Mouse (Mus musculus): ENCODE results near the gene Slc6a18. TPM values are rescaled to one million over a fixed set of nuclear protein-coding genes. Genes with fewer than 3 reads are reported as not detected.
"Not testable (repeated sequence)": the region's sequence is repeated elsewhere in the genome, so short reads cannot be mapped to it uniquely, and the experiment has no call there.

Slc6a18 gene
- under 1 TPM in 1 of 2 experiments, not detected in 1; 0.49 TPM for total RNA-seq (2021)
- long read RNA-seq, experiment 1, result 0 reads
- long read RNA-seq, experiment 2, result 0 reads

DNA sequence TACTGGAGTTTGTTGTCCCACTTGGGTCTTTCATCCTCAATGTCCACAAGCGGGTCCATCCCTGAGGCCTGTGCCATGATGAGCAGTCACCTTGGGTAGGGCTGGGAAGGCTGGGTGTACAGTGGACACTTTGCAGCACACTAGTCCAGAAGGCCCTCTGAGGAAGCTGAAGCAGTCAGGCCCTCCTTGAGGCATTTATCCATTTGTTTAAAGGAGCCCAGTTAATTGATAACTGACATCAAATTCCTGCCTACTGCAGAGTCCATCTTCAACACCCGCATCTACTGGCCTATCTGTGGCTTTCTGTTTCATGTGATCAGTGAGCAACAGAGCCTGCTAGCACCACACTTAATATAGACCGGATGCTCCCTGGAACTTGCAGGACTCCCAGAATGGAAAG is at the start of gene Slc6a18:
TSS of gene Slc6a18 (minus strand) at position 171 of the 400 bp plus-strand sequence.
- DNase-seq, result no peak

DNA sequence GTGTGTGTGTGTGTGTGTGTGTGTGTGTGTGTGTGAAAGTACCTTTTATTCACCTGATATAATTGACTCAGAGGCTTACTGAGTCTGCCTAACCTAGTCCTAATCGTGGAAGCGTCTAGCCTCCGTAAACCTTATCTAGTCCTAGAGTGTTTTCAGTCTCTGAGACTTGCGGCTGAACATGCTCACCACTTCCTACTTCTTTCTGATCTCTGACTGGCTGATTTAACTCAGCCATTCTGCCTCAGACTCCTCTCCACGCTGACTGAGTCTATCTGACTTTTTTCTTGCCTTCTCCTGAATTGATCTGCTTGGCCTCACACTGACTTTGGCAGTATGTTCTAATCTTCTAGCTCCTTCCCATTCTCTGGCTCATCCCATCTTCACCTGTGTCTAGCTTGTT is 47.5 kb upstream of the Slc6a18 start:
- DNase-seq, result no peak

DNA sequence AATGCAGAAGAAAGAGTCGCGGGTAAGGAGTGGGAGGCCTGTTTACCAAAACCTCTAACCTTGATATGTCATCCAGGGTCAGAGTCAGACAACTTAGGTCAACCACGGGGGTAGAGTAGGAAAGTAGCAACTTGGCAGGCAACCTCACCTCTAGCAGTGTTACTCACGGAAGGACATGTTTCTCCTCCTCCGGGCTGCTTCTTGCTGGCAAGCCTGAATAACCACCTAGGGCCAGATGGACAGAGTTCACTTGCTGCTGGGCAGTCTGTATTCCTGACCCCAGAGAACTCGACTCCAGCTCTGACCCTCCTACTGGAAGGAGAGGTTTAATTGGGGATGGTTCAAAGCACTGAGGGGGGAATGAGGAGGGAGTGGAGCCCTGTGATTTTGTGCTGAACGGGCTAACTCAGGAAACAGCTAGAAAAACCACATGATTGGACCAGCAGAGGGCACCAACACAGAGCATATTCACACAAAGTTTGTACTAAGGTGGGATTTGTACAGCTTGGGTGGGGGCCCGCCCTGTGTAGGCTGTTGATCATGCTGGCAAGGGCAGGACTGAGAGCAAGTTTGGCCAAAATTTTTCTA is 45.4 kb upstream of the Slc6a18 start:
- no peak for DNase-seq

DNA sequence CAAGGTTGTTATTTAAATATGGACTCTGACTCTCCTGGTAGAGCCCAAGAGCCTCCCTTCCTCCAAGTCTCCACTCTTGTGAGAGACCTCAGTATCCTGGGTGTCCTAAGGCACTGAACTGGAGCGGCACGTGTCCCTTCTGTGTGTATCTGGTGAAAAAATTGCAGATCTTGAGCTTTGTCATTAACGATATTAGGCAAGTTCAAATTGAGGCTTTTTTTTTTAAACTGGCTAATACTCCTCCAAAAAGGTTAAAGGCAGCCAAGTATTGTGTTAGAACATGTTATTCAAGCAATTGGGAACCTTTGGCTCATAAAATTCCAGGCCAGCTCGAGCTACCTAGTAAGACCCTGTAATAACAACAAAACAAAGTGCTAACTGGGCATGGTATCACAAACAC is 42.4 kb upstream of the Slc6a18 start:
- no peak for DNase-seq

DNA sequence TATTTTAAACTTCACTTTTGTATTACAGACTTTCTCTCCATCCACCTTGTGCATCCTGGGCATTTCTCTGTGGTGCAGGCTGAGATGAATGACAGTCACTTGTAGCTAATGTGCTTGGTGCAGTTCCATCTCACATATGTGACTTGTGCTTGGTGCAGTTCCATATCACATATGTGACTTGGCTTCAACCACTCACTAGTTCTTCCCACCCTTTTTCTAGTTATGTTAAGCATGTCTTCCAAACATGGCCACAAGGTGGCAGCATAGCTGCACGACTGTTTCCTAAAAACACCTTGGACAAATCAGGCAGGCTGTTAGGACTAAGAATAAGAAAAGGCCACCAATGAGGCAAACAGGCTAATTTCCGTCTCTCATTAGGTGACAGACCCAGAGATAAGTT is 40.4 kb upstream of the Slc6a18 start:
- no peak for DNase-seq

DNA sequence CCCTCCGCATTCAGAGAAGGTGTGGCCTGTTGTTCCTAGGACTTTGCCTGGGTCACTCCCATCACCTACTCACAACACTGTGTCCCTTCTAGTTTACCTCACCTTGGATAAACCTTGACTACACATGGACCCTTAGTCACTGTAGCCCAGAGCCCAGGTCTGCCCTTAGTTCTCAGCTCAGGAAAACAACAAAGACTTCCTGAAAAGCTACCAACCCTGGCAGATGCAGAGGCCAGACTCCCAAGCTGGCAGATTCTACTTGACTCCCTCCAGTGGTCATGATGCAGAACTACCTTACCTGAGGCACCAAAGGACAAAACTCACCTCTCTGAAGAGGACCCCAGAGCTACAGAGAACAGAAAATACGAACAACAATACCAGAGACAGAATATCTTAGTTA is 36.2 kb upstream of the Slc6a18 start:
- no peak for DNase-seq

DNA sequence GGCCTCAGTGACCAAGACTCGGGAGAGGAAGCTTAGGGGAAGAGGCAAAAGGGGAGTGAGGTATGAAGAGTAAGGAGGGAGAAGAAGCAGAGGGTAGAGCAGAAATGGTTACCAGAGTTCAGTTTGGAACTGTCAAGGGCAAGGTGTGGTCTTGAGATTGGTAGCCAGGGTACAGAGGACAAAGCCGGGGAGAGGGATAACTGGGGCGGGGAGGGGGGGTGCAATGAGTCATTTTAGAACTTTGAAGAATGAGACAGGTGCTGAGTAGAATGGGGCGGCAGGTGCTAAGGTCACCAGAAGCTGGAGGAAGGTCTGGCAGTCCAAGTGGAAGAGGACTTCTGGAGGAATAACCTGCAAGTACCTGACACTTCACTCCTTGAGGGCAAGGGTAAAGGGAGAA is 35.4 kb upstream of the Slc6a18 start:
- DNase-seq, result no peak

DNA sequence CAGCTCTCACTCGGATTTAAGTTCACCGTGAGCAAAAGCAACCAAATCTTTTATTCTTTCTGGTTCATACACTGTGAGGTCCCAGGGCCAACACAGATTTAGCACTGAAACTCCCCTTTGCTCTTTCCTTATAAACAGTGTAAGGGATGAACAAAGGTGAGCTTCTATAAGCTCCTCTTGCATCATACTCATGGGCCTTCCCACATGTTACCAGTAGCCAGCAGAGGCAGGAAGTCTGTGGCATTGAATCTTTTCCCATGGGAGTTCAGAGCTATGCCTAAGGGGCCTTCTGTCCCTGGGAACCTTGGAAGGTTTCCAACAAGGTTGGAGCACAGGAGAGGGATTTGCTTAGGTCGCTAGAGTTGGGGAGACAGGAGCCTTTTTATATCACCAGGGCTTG is 34.4 kb upstream of the Slc6a18 start:
- no peak for DNase-seq

DNA sequence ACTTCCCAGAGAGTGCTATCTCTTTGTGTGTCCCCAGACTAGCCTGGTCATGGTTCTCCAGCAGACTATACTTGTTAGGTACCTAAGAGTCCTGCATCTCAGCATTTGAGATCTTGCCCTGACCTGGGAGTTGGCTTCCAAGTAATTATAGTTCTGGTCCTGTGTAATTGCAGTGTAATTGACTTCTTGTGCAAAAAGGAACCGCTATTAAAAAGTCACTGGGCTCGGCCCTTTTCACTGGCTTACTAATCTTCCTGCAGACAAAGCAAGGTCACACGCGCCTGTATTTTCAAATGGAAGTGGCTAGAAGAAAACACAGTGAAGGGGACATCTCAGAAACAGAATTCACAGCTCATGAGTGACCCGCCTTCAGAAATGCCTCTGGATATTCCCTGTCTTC is 34.0 kb upstream of the Slc6a18 start:
- DNase-seq, result no peak

DNA sequence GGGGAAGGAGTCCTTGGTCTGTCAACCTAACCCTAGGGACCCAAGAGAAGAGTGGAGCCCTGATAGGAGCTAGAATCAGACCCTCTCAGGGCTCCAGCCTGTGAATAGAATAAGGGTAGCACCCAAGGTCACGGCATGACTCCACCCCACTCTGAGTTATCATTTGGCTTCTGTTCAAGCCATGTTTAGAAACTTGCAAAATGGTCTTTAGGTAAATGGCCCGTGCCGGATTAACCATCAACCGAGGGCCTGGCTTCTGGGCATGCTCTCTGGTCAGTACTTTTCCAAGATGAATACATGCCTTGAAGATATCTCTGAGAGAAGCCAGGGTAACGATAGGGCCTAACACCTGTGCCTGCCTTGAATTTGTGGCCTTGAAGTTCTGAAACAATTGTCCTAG is 33.4 kb upstream of the Slc6a18 start:
- no peak for DNase-seq

DNA sequence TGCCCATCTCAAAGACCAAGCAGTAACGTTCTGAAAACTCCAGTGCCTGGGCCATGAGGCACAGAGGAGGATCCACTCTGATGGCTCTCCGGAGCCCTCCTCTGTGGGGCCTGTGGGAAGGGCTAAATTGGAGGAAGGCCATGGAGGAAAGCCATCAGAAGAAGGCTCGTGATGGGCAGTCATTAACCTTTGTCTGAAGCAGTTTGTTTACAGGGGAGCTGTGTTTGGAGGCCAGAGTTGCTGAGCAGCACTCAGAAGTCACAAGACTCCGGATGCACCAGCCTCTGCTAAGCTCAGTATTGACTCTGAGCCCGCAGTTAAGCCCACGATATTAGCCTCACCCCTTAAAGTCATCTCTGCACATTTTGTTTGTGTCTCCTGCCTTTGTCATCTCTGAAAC is 31.7 kb upstream of the Slc6a18 start:
- no peak for DNase-seq

DNA sequence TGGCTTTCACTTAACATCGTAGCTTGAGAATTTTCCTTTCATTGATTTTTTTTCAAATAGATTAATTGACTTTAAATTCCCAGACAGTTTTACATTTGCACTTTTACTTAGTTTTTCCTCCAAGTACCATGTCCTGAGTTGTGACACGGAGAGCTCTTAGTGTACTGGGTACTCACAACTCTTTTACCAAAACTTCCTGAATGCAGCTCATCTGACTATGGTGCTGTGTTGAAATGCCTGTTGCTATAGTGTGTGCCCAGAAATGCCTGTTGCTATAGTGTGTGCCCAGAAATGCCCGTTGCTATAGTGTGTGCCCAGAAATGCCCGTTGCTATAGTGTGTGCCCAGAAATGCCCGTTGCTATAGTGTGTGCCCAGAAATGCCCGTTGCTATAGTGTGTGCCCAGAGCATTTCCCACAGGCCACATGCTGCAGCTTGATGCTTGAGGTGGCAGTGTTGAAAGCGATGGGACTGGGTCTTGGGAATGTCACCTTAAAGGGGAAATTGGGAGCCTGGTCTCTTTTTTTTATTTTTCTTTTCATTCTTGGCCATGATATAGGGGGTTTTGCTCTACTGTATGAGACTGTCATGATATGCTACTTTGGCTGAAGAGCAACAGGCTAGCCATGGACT is 27.0 kb upstream of the Slc6a18 start, which contains the start of gene Slc6a19:
TSS of gene Slc6a19 (minus strand) at position 172 of the 632 bp plus-strand sequence.
- no peak for DNase-seq

DNA sequence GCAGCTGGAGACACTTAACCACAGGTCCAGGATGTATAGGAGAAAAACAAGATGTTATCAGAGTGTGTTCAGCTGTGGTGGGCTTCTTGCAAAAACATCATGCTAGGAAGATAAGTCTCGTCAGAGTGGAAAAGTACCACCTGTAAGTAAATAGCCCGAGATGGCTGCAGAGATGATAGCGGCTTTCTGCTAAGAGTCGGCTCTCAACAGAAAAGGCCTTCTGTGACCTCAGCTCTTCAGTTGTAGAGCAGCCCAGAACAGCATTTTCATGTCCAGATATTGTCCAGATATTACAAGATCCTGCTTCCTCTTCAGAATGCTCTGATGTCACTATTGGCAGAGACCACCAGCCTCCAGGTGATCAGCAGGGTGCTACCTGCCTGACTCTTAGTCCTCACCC is 25.7 kb upstream of the Slc6a18 start:
- not testable (repeated sequence) for DNase-seq

DNA sequence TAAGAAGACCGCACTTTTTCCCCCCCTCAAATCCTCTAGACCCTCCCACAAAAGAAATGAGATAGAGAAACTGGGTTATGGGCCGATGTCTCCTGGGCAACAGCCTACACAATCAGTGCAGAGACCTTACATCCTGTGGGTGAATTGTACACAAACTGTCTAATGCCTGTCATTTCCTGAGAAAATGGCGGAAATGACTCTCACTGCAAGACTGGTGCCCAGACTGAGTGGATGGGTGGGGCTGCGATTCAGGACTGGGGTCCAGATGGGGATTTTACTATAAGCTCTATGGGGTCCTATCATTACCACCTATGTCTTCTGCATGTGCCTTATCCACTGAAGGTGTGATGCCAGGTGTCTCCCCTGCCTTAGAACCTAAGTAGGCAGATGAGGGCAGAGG is 25.0 kb upstream of the Slc6a18 start:
- no peak for DNase-seq

DNA sequence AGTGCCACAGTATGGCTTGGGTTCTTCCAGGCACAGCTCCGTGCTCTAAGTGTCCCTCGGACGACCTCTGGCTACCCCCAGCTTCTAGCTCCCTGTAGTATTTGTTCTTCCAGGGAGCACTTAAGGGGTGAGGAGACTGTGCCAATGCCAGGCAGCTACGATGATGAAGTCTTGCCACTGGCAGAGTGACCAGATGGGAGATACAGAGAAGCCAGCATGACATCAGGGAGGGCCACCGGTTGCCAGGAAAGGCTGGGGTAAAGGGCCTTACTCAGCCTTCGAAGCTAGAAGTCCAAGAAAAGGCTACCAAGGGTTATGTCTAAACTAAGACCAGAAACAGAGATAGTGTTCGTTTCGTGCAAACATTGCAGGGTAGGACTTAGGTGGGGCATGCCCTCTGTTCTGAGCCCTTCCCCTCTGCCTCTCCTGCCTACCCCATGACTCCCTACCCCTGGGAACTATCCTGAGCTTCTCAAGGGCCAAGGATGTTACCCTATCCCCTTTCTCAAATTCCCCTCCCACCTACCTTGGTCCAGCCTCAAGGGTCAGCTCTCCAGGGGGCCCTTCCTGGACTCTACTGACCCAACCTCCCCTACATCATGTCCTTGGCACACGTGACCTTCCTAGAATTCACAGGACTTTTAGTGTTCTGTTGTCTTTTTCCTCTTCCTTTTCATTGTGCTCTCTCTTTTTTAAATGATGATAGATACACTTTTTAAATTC is 23.5 kb upstream of the Slc6a18 start:
- DNase-seq, result no peak

DNA sequence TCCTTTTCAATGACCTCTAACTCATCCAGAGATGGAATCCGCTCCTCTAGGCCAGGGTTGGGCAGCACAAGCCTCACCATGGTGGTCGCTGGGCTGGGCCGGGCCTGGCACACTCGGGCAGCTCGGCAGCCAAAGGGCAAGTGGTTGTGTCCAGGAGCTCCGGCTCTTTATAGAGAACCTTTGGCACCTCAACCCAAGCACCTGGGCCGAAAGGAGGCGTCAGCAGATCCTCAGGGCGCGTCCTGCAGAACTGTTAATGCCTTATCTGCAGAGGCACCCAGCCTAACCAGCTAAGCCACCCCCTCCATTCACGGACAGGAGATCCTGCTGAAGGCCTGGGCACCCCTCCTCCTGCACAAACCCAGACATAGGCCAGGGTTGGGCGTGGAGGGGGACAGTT is 22.7 kb upstream of the Slc6a18 start:
- DNase-seq, result no peak

DNA sequence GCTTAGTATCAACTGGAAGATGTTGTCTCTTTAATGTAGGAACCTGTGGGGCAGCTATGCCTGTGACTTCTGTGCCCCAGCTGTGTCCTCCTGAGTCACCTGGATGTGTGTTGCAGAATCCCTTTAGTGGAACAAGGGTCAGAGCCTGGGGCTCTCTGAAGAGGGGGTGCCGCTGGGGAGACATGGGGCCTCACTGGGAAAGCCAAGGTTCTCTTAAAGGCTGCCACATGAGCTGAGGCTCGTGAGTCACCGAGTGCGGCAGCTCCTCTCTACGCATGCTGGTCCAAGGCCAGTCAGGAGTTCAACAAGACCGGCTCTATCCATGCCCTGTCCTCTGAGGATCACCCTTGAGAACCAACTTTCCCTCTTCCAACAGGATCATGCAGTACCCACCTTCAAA is 21.9 kb upstream of the Slc6a18 start:
- no peak for DNase-seq

DNA sequence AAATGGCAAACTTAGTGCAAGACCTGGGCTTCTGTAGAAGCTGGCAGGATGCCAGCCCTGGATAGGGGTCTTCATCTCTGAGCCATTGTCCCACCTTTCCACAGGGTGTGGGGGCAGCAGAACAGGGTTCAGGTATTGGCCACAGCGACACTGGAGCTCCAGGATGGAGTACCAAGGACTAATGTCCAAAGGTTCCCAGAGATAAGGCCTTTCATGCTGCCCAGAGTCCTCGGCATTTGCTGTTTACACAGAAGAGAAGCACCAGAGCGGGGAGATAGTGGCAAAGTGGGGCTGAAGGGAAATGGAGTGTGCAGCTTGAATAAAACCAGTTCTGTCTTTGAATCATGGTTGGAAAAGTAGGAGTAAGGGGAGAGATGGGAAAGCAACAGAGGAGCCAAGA is 18.7 kb upstream of the Slc6a18 start:
- DNase-seq, result no peak

DNA sequence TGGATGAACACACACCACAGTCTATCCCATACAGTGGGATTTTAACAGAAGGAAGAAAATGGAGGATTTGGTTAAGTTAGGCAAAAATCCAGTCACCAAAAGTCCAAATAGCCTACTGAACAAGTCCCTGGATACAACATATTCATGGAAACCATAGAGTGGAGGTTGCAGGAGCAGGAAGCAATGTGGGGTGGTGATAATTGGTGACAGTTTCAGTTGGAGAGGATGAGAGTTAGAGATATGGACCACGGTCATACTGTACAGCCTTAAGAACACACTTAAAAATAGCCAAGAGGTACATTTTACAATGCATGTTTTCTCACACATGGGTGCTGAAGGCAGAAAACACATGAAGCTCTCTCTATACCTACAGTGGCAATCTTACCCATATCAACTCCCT is 17.1 kb upstream of the Slc6a18 start:
- DNase-seq, result no peak

DNA sequence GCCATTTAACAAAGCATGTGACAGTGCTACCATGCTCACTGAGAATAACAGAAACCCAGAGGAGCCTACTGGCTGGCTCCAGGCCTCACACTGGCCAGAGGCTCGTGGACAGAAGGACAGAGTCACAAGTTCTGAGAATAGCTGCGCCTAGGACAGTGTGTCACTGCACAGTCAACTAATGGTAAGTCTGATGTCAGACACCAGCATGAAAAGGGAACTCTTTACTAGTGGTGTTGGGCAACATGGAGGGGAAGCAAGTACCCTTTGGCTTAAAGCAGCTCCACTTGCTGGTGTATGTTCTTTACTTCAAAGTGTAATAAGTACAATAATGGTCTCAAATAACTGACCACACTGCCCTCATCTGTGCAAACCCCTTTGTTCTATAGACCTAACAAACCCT is 15.5 kb upstream of the Slc6a18 start:
- DNase-seq, result no peak

DNA sequence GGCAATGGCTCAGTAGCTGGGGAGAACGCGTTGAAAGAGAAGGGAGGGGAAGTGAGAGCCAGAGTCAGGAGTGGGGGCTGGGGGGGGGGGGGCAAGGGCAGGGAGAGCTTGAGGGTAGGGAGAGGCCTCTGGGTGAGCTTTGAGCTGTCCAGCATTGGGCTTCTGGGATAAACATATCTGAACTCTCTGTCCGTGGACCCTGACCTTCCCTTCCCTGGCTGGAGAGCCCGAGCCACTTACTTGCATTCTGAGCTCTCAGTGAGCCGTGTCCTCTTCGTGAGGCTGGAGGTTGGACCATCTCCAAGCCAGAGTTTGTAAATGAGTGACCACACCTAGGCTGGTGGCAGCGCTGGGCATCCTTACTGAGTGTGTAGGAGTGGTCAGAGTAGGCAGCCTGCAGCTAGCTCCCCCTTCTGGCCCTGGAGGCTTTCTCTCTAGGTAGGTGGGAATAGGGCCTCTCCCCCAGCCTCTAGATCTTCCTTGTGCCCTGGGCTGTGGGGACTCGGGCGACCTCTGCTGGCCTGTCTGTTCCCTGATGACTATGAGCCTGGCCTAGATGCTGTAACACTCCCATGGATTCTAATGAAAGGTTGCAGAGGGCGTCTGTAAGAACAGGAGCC is 14.5 kb upstream of the Slc6a18 start:
- peak; percentile 39 for DNase-seq

DNA sequence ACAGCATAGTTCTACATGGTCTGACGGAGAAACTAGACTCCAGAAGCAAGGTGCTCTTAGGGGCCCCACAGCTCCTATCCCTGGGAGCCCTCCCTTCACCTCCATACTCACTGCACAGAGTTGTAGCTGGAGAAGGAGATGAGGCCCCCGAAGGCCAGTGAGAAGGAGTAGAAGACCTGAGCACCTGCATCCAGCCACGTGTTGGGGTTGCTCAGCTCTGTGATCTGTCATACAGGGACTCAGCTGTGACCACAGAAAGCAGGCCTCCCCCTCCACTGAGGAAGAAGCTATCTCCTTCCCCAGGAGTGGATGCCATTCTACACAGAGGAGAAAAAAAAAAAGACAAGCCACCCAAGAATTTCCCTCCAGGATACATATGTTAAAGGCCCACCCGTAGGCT is 11.1 kb upstream of the Slc6a18 start:
- no peak for DNase-seq

DNA sequence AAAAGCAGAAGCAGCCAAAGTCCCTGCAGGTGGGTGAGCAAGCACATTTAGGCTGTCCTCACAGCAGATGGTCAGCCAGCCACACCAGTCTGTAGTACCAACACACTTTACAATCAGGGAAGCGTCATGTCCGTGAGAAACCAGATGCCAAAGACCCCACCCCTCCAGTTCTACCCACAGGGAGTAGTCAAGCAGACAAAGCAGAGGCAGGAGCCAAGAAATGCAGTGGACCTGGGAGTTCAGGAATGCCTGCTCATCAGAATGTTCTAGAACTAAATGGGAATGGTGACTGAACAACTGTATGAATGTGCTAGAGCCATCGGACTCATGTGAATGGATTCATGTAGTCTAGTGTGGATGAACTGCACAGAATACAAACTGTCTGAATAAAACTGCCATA is 9.8 kb upstream of the Slc6a18 start:
- DNase-seq, result no peak
